Mouse (Mus musculus) adrenal gland, postnatal 10 days (tissue): ENCODE results near the gene Mxra7. TPM values are rescaled to one million over a fixed set of nuclear protein-coding genes. Genes with fewer than 3 reads are reported as not detected.
"Not testable (repeated sequence)": the region's sequence is repeated elsewhere in the genome, so short reads cannot be mapped to it uniquely, and the experiment has no call there.

Experiments
- DNase-seq: peaks from one replicate; pipeline ENCODE4 v3.0.0; 2021; ENCODE audit warnings: mixed read lengths
- long read RNA-seq, 2 experiments: library from polyadenylated mRNA; stranded (forward); transcript quantifications; one replicate each; pipeline ENCODE4 v2.0.0; 2021
- total RNA-seq, 2 experiments: library from RNA; stranded (reverse); gene quantifications; 2 replicates each; pipeline ENCODE4 v1.2.3; 2021

The Mxra7 gene
- 10 to 100 TPM; 33.7 to 40.0 TPM for total RNA-seq
- long read RNA-seq, experiment 1, transcript Mxra7-202 (5 exons, 757 nt): minor isoform, 11 of 60 reads
- long read RNA-seq, experiment 1, transcript Mxra7-201 (4 exons, 2,063 nt): major isoform, 28 of 60 reads
- long read RNA-seq, experiment 1, partial matches to known transcripts: 2 of 60 reads
- long read RNA-seq, experiment 1, other reads (novel, unspliced or antisense): 19 of 60 reads
- long read RNA-seq, experiment 2, transcript Mxra7-202 (5 exons, 757 nt): minor isoform, 6 of 39 reads
- long read RNA-seq, experiment 2, transcript Mxra7-201 (4 exons, 2,063 nt): major isoform, 23 of 39 reads
- long read RNA-seq, experiment 2, partial matches to known transcripts: 0 of 39 reads
- long read RNA-seq, experiment 2, other reads (novel, unspliced or antisense): 10 of 39 reads

DNA sequence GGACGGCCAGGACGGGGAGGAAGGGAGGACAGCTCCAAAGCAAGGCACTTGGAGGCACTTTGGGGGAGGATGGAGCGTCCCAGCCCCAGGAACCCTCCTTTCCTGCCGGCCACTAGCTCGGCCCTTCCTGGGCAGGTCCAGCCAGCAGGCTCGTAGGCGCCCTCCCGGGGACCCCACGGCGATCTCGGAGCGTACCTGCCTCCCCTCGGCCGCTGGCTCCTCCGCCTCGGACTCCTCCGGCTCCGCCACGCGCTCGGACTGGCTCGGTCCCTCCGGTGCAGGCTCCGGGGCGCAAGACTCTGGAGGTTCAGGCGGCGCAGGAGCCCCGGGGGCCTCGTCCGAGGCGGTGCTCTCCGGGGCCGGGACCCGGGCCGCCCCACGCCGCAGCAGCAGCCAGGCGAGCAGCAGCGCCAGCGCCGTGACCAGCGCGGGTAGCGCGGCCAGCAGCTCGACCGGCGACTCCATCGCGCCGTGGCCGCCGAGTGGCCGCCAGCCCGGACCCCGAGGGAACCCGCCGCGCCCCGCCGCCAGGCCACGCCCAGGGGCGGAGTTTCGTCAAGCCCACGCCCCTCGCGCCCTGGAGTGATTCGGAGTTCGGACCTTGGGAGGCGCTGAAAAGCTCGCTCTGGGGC is at the start of gene Mxra7:
Mxra7 (minus strand) TSS at position 513 of the 632 bp plus-strand sequence.
- DNase-seq: peak; percentile 94

DNA sequence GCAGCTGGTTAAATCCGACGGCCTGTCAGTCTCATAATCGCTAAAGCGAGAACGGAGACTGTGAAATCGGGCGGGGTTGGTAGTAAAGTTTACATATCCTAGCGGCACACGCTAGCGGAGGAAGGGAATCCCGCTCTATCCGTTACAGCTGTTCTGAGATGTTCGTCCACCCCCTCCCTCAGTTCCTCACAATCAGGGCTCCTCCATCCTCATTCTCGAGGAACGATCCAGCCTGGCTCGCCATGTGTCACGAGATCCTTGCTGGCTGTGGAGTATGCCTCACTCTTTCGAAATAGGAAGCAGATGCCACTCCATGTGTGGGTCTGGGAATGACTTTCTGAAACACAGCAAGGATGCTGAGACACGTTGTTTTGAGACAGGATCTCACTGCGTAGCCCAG is 46.1 kb upstream of the Mxra7 start:
- no peak for DNase-seq

- no peak for DNase-seq
Measured at GRCm38 (mm10) chr11:116871538-116871937, 43.7 kb upstream of the Mxra7 start.

DNA sequence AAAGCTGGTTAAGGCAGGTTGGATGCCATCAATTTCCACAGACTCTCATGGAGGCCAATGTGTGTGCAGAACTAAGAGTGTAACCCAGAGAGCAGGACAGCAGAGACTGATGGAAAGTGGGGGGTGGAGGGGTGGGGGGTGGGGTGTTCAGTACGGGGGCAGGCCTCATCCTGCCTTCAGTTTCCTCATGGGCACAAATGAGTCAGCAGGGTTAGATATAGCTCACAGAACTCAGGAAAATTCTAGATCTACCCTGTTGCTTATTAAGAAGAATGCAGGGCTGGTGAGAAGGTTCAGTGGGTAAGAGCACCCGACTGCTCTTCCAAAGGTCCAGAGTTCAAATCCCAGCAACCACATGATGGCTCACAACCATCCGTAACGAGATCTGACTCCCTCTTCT is 41.8 kb upstream of the Mxra7 start:
- no peak for DNase-seq

DNA sequence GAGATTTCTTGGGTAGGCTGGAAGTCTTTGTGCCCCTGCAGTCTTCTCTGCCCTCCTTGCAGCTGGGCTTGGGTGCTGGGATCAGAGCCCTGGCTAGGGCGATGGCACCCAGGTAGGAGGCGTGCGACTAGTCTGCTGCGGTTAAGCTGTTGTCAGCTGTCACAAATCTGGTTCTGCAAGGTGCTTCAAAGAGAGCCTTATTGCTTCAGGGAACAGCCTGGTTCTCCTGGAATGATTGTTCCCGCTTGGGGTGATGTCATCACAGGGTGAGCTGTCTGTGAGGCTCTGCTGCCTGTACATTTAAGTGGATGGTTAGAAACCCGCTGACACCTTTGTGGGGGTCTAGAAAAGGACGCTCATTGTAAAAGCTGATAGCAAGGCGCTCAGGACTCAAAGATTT is 41.4 kb upstream of the Mxra7 start:
- DNase-seq: no peak

DNA sequence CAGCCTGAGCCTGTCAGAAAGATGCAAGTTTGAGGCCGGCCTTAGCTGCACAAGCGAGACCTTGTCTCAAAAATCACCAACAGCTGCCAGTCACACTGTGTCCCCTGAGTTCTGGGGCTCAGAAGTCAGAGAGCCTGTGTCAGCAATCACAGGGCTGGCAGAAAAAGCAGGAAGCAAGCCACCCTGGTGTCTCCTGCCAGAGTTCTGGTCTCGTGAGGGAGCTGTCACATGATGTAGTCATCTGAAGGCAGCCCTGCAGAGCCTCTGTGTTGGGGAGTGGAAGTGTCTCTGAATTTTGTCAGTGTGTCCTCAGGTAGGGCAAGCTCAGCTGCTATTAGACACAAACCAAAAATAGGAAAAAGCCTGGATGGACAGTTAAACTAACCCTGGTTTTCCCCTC is 40.3 kb upstream of the Mxra7 start:
- DNase-seq: peak; percentile 75

DNA sequence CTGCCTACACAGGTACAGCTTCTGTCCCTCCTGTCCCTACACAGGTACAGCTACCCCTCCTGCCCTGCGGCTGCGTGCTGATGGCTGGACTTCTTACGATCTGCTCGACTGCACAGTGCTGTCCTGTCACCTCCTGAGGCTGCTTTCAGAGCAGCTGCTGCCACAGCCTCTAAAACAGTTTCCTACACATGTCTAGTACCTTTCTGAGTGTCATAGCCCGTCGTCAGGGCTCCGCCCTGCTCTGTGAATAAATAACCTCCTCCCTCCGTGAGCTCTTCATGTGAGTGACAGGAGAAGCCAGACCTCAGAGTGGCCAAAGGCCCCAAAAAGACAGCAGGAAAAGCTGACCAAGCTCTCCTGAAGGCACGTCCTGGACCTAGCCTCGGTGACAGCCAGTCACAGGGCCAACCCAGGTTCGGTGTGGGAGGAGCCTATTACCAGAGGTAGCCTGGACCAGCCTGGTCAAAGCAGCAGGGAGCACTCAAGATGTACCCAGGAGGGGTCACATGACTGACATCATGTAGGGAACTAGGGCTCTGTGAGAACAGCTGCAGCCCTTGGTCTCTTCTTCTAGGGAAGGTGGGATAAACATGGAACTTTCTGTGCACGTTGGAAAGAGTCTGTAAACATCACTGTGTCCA is 38.2 kb upstream of the Mxra7 start:
- DNase-seq: no peak

GRCm38 (mm10) chr11:116864444-116864843 is 36.6 kb upstream of the Mxra7 start:
- DNase-seq: peak; percentile 53

DNA sequence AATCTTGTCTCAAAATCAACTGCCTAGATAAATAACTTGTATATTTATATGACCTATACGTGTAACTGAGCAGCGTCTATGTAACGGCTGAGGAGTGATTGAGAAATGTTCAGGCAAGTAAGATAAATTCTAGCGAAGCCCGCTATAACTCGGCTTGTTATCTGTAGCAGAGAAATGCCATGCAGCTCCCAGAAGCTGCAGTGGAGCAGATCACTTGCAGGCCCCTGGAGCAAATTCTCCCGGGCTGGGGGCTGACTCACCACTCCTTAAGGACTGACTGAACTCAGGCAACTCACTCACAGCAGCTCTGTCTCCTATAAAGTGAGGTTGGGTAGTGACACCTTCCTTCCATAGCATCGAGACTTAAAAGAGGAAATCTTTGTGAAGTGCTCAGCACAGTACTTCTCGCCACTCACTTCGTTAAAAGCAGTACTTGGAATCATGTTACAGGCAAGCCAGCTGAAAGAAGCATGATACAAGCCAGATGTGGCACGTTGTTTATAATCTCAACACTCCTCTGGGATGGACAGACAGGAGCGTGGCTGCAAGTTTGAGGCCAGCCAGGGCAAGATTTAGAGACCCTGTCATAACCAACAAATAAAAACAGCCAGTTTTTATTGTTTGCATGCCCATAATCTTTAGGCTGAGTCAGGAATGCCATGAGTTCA is 29.5 kb upstream of the Mxra7 start:
- no peak for DNase-seq

DNA sequence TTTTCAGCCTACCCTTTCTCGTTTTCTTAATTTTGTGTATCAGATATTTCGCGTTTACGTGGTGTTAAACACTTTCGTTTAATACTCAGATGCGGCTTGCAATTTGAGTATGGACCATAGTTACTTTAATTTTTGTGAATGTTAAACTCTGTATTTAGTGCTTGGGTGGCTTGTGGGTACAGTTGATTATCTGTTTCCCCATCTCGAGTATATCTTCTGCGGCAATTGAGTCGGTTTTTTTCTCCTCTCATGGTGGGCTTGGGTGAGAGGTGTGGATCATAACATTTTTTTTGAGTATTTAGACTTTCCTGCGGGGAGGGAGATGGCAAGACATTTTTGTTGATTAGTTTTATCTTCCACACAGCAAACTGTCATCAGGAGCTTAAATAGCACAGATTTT is 26.4 kb upstream of the Mxra7 start:
- no peak for DNase-seq

DNA sequence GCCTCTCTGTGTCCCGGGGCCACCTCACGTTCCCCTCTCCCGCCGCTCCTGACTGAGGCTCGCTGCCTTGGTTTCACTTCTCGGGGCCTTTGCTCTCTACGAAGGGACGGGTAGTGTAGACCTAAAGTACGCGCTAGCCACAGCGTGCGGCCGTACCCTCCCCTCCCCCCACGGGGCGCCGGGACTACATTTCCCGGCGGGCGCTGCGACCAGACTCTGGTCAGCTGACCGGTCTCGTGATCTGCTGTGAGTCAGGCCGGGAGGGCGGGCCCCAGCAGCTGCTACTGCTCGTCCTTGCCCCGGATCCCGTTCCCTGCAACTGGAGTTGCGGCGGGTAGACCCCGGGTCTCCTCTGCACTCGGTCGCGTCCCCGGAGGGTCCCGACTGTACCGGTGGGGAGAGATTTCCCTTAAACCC is 25.7 kb upstream of the Mxra7 start:
- DNase-seq: peak; percentile 99

- peak; percentile 98 for DNase-seq
Measured at GRCm38 (mm10) chr11:116852891-116853511, 25.2 kb upstream of the Mxra7 start, which contains the start of gene Srsf2. TSS of gene Srsf2 (minus strand) at chr11:116853094.

GRCm38 (mm10) chr11:116852291-116852890 is 24.5 kb upstream of the Mxra7 start, which contains the start of gene Mfsd11:
TSS of gene Mfsd11 (plus strand) at chr11:116852440.
- peak; percentile 91 for DNase-seq

DNA sequence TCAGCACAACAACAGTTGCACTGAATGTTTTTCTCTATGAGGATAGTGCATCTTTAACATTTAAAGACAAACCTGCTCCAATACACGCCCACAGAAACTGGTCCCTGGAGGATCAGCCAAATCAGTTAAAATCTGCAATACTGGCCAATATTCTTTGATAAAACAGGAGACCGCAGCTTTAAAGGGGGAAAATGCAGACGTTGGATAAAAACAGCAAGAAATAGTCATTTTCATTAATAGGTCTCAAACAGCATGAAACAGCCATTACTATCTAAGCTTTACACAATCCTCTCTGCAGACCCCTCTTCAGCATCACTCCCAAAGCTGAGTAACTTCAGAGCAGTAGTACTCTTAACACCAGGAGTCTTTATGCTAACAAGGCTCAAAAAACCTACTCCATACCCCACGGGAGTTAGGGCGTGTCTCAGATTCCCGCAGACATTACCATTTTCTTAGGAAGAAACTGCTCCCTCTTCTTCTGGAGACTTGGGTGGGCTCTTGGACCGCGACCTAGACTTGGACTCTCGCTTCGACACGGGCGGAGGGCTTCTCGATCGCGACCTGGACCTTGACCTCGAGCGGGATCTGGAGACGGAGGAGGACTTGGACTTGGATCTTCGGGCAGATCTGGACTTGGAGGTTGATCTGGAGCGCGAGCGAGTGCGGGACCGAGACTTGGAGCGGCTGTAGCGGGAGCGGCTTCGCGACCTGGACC is 23.9 kb upstream of the Mxra7 start:
- no peak for DNase-seq

- no peak for DNase-seq
Measured at GRCm38 (mm10) chr11:116850833-116851477, 23.1 kb upstream of the Mxra7 start.

GRCm38 (mm10) chr11:116850085-116850484 is 22.2 kb upstream of the Mxra7 start:
- DNase-seq: no peak

DNA sequence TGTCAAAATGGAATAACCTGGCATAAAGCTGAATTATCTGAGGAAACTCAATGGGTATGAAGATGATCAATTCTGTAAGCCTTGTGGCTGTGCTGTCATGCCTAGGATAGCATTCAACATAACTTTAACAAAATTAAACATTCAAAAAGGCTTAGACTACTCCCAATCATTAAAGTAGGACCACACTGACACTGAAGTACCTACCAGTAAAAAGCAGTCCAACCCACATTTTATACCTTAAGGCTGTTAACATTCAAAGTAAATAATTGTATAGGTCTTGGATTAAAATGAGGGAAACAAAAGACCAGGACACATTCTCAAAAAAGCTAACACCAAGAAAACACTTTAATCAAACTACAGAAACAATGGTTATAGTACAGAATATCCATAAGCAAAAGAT is 21.7 kb upstream of the Mxra7 start:
- no peak for DNase-seq

GRCm38 (mm10) chr11:116848877-116849178 is 21.0 kb upstream of the Mxra7 start:
- DNase-seq: not testable (repeated sequence)

DNA sequence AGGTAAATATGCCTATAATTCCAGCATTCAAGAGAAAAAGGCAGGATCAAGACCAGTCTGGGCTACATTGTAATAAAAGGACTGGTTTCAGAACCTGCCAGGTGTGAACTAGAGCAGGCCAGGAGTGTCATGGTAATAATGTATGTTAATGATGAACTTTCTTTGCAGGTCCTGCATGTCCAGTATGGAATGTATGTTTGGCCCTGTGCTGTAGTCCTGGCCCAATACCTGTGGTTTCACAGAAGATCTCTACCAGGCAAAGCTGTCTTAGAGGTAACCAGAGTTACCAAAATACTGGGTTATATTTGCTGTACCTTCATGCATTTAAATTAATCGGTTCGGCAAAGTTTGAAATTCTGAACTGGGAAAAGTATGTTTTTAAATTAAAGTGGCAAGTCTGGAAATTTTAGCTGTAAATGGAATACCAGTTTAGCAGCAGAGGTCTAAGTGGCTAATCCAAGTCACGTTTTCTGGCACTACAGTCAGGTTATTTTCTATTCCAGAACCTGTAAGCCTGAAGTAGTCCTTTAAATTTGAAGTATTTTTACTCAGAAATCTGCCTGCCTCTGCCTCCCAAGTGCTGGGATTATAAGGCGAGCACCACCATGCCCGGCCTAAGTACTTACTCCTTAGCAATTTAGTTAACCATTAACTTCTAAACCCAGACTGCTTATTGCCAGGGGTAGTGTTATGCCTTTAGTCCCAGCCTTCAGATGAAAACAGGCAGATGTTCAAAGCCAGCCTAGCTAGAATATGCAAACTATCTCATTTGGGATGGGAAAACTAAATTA is 20.4 kb upstream of the Mxra7 start:
- no peak for DNase-seq
